7 mouse cellular contexts compared by ENCODE assay signal in the genomic region with DNA sequence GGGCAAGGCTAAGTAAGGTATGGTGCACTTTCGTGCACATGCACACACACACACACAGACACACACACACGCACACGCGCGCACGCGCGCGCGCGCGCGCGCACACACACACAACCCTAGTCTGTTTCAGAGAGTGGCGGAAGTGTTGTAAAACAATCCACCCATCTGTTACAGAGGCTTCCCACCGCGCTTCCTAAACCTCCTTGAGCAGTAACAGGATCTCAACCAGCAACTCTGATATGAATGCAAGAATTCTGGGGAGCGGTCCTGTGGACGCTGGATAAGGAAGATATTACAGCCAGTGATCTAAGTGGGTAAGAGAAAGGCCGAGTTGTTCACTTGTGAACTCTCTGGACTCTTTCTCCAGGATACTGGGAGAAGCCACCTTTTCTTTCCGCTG. TPM values are rescaled to one million over a fixed set of nuclear protein-coding genes. Genes with fewer than 3 reads are reported as not detected.
DNase-seq lines count a peak whose midpoint lies in the region; ATAC-seq and TF ChIP-seq lines count a peak whose summit lies in the region.

A gene (plus strand): TSS at position 107 of the 400 bp plus-strand sequence.

- peak within 1 kb of the TSS; percentile 47 for H3K4me3 ChIP-seq in lung, adult 2 months (replicated peaks; ENCODE audit: extremely low read depth, low read depth, low read length)
- H3K4me3 ChIP-seq in cortical plate, adult 2 months (ENCODE audit: insufficient read depth, low read length) = peak within 1 kb of the TSS; percentile 41
- peak within 1 kb of the TSS; percentile 49 for H3K4me3 ChIP-seq in liver, embryonic 12.5 days

- H3K4me1 ChIP-seq in lung, adult 2 months (ENCODE audit: control insufficient read depth, insufficient read depth, low read length) = no peaks in the 10 kb centered on the region
- H3K4me1 ChIP-seq in cortical plate, adult 2 months (ENCODE audit: control insufficient read depth, insufficient read depth, low read length) = no peaks in the 10 kb centered on the region; the same call in 1 of the 2 replicates
- no peaks in the 10 kb centered on the region for H3K4me1 ChIP-seq in liver, embryonic 12.5 days

- ATAC-seq in liver, embryonic 12.5 days = peak; percentile 43; the same call in 1 of the 2 replicates

- H3K4me2 ChIP-seq in liver, embryonic 12.5 days = peak within 1 kb of the TSS; percentile 64

- TF ChIP-seq POLR2A in lung, adult 2 months (IDR thresholded peaks at IDR 0.05; ENCODE audit: borderline replicate concordance, extremely low read depth, low read depth, low read length) = no peak
- TF ChIP-seq POLR2A in cortical plate, adult 2 months (IDR thresholded peaks at IDR 0.05; ENCODE audit: extremely low read depth, insufficient read depth, low read length) = no peak

- no peaks in the 10 kb centered on the region for H3K9me3 ChIP-seq in liver, embryonic 12.5 days (replicated peaks)

- no peaks in the 10 kb centered on the region for H3K36me3 ChIP-seq in liver, embryonic 12.5 days

- no peak for DNase-seq in lung, adult 2 months
- no peak for DNase-seq in lung, postnatal 14 days
- DNase-seq in forelimb bud, embryonic 11.5 days (ENCODE audit: low read depth, low spot score) = peak; percentile 42
- peak; percentile 51 for DNase-seq in retina, postnatal 1 day
- no peak for DNase-seq in spleen, adult 18-20 months

- 29% methylated on average over 21 of the region's 21 CpGs for WGBS in lung, adult 2 months
- WGBS in liver, embryonic 12.5 days (ENCODE audit: insufficient replicate concordance) = 13% methylated on average over 21 of the region's 21 CpGs

- H3K27me3 ChIP-seq in liver, embryonic 12.5 days (replicated peaks) = no peaks in the 10 kb centered on the region

- TF ChIP-seq CTCF in lung, adult 2 months (IDR thresholded peaks at IDR 0.05; ENCODE audit: insufficient read depth, low read length) = no peak
- TF ChIP-seq CTCF in cortical plate, adult 2 months (IDR thresholded peaks at IDR 0.05; ENCODE audit: extremely low read depth, insufficient read depth, low read length) = no peak

- H3K27ac ChIP-seq in cortical plate, adult 2 months (ENCODE audit: insufficient read depth, low read length) = no peak within 1 kb of the TSS
- H3K27ac ChIP-seq in liver, embryonic 12.5 days = no peak within 1 kb of the TSS

- H3K9ac ChIP-seq in liver, embryonic 12.5 days = 0 out of 2 replicates have a peak within 1 kb of the TSS, but pooled peaks have one; percentile 2

RNA-seq across cellular contexts. Expression of the gene that starts here (rescaled TPM):
- polyA plus RNA-seq in lung, adult 2 months (2012; rRNA removed) = 0.03 TPM in 1 of 2 replicates, not detected in the other
- 0.21 and 0.25 TPM in 2 replicates for polyA plus RNA-seq in cortical plate, adult 2 months (2012; rRNA removed)
- 0.66 and 0.67 TPM in 2 replicates for polyA plus RNA-seq in liver, embryonic 12.5 days (2016; fragmentation: Nextera tagmentation; extraction: Ambion mirVana)

Comparison
In these comparisons a context has a peak if more than half of its experiments do, and no peak if none do; other contexts are left out.
1. Peak in ATAC-seq, H3K4me3 ChIP-seq, H3K9ac ChIP-seq and H3K4me2 ChIP-seq in liver, embryonic 12.5 days; RNA of the gene not detected or under 1 TPM.
2. DNase-seq: peak in forelimb bud, embryonic 11.5 days (single experiment) and retina, postnatal 1 day (single experiment); none in lung, adult 2 months (single experiment), lung, postnatal 14 days (single experiment) and spleen, adult 18-20 months (0 of 2).
3. Peak in every context shown above with its lines, with median percentiles within 50 percentile points of each other: H3K4me3 ChIP-seq.